Mouse (Mus musculus): ENCODE measurements at regions not wholly inside any gene's neighbourhood (a gene's known extent, or its start where the extent isn't known, plus 50 kb on each side); places are given as distances from the start of the nearest gene placed in this dataset.
A peak's percentile ranks its signal among the peaks of the same experiment; 100 is the strongest.

DNA sequence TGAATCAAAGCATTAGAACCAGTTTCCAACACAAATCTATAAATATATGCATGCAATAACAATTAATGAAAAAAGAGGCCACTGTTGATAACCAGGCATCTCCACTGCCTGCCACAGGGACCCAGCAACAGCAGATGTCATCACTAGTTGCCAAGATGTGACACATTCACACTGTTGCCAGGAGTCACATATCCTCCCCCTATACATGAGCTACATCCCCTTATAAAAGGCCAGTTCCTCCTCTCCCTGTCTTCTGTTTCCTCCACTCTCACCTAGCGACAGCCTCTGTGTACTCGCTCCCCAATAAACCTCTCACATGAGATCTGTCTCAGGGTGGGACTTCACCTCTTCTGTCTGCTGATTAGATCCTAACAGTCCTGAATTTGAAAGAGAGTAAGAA, 211.4 kb downstream of the Mreg start:
- DNase-seq (ENCODE audit: low spot score), result no peak

DNA sequence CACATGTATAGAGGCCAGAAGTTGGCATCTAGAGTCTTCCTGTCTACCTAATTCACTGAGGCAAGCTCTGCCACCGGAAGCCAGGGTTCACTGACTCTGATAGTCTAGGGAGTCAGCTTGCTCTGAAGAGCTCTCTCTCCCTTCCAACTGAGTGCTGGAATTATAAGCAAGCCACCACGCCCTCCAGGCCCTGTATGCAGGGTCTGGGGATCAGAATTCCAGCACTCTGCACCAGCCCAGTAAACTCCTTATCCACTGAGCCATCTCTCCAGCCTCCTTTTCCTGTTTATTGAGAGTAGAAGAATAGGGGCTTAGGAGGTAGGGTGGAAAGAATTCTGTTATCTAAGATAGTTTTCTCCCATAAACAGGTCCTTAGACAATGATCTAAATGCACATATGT, 215.3 kb downstream of the Mreg start:
- no peak for DNase-seq (ENCODE audit: low spot score)

DNA sequence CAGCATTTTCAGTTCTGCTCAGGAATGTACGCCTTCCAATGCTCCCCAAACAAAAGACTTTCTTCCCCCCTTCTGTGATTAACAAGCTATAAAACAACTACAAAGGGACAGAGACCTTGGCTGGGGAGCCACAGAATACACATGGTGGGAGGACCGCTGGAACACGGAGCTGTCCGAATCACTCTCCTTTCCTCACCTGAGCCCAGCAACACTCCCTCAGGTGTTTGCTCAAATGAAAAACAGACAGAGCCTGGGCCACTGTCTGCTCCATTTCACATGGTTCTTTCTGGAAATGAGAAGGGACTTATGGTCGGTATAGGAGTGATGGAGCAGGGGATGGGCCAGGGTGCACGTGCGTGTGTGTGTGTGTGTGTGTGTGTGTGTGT, 215.9 kb downstream of the Mreg start:
- DNase-seq (ENCODE audit: low spot score), result no peak

DNA sequence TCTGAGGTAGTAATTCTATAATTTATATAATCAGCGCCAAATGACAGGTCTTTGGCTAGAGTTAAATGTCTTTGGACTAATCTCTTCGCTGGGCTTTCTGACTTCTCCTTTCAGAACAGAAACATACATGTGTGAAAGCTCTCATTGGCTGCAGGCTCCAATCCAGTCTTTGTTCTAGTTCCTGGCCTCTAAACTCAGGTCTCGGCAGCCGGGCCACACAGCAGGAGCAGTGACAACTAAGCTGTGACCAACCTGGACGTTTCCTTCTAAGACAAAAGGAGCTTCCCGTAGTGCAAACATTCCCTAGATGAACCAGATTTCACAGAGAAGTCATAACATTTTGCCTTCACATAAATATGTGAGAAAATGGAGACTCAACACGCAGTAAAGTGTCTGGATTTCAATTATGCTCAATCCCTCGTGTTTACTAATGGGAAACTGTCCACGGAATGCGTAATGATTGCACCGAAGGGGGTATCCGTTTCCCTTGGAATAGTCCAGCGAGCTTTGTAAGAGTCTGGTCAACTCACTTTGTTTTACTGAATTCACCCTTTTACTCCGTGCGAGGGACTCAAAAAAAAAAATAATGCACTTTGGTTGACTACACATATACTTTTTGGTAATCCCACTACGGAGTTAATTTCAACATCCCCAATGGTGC, 216.4 kb downstream of the Mreg start:
- no peak for DNase-seq (ENCODE audit: low spot score)

DNA sequence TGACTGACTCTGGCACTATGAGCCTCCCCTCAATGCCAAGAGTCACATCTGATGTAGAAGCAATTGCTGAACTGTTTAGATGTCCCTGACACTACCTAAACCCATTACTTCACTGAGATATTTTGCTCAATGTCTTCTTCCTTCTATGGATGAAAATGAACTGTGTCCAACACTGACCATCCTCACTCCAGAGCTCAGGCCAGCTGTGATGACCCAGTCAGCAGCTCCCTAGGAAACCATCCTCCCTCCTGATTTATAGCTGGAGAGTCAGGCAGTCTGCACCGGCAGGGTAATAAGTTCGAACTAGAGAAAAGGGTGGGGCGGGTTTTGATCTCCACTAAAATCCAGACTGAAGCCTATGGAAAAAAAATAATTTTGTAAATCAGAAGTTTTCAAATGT, 221.2 kb downstream of the Mreg start:
- no peak for DNase-seq (ENCODE audit: low spot score)

DNA sequence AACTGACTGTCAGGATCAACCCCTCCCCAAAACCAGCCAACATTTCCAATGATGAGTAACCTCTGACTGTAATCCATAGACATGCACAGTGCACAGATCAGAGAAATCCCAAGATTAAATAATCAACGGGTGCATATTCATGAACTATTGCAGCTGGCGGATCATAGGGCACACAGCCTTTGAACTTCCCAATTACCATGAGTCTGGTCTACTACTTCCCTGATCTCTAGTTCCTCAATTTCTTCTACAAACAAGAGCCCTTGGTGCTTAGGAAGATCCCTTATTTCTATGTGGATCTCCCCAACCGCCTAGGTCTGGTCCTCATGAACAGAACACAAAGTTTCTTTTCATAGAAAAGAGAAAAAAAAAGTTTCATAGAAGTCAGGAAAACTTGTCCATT, 224.0 kb downstream of the Mreg start:
- DNase-seq (ENCODE audit: low spot score), result no peak

DNA sequence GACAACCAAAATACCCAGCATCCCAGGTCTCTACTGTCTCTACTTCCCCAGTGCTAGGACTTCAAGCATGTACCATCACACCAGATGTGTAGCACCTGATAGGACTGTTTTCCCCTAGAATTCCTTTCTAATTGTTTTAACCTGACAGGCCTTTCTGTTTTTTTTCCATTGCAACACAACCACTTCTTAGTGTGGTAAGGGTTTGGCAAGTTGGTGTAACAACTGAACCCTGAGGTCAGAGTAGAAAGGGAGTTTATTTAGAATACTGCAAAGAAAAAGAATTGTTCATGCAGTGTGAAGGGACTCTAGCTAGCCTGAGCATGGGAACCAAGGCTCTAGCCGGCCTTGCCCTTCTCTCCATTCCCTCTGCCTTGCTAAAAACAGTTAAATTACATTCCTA, 226.1 kb downstream of the Mreg start:
- DNase-seq (ENCODE audit: low spot score), result no peak

DNA sequence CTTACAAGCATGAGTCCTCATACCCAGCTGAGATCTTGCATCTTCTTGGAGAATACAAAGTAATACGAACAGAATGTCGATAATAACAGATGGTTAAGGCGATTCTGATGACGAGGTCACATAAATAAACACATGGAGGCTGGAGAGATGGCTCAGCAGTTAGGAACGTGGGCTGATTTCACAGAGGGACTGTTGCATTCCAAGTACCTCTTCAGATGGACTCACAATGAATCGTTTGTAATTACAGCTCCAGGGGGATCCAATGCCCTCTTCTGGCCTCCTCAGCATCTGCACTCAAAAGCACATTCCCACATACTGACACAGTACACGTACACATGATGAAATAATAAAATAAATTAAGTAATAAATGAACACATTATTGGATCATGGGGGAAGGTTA, 228.3 kb downstream of the Mreg start:
- DNase-seq (ENCODE audit: low spot score), result no peak

DNA sequence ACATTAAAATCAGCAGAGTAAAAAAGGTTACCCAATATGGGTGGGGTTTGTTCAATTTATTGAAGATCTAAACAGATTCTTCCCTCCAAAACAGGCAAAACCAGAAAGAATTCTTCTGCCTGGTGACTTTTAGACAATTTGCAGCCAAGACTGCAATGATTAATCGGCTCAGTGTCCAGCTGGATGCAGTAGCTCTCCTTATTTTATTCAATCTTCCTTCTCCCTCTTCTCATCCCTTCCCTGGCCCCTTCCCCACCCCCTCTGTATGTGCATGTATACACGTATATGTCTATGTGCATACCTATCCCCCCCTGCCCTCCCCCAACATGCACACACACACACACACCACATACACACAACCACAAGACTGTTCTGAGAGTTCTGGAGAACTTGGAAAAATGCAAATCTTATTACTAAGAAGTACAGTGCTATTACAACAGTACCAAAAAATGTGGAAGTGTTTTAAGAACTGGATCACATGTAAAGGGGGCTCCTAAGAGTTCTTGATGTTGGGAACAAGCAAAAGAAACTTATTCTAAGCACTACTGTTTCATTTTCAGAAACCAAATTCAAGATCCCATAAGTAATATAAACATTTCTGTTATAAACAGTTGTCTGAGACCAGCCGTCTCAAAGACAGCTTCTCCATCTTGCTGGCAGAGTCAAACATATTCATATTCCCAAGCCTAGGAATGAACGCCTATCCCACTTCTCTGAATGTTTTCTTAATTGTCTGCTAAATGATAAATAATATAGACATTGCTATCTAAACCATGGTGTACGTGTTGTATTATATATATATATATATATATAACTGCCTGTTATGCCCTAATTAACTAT, 229.5 kb downstream of the Mreg start:
- no peak for DNase-seq (ENCODE audit: low spot score)

DNA sequence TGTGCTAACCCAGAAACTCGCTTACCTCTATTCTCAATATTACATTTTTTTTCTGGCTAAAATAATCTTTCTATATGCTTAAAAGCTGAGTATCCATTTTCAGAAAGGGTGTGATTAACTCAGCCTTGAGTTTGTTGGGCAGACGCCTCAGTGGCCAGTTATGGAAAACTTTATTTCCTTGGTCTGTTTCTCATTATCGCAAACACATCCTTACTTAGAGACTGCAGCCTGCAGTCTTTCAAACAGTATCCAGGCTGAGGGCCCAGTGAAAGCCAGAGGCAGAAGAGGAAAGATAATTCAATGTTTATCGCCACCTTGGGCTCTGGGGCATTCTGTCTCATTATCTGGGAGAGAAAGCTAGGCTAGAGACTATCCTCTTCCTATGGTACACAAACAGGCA, 231.5 kb downstream of the Mreg start:
- no peak for DNase-seq (ENCODE audit: low spot score)

DNA sequence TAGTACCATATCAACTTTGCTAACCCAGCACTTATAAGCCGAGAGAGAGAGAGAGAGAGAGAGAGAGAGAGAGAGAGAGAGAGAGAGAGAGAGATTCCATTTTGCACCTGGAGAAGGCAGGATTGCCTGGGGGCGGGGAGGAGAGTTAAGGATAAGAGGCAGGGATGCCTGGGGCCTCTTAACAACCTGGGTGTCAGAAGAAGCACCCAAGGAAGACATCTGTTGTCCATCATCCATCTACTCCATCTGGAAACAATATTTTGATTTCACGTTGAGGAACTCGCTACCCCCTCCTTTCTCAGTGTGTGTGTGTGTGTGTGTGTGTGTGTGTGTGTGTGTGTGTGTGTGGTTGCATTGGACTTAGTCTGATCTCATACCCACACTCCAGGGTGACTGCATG, 232.8 kb downstream of the Mreg start:
- no peak for DNase-seq (ENCODE audit: low spot score)

DNA sequence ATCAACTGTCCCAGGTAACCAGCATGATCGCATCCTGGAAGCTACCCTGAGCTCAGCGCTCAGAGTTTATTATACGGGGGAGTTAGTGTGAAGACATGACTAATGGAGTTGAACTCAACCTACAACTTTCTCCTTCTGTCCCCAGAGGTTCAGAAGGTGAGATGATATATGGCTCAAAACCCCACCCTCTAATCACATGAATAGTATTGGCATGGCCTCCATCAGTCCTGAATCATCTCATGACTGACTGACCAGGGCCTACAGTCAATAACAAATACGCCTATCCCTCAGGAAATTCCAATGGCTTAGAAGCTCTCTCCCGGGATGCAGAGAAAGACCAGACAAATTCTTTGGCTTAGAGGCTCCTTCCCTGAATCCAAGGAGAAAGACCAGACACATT, 234.7 kb downstream of the Mreg start:
- no peak for DNase-seq (ENCODE audit: low spot score)

DNA sequence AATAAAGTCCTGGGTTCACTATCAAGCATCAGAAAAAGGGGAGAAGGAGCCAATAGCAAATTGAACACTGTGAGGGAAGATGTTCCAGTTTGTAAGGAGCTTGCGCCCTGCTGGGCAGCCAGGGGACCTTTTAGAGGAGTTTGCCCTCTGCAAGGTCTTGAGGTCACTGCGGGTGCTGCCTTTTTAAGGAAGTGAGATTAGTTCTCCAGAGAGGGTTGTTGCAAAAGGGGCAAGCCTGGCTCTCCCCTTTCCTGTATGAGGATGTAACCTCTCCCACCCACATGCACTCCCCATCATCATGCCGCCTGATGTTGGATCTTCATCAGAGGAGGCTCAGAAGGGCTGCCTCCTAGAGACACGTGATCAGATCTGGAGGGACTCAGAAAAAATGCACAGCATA, 237.4 kb downstream of the Mreg start:
- DNase-seq (ENCODE audit: low spot score), result no peak

DNA sequence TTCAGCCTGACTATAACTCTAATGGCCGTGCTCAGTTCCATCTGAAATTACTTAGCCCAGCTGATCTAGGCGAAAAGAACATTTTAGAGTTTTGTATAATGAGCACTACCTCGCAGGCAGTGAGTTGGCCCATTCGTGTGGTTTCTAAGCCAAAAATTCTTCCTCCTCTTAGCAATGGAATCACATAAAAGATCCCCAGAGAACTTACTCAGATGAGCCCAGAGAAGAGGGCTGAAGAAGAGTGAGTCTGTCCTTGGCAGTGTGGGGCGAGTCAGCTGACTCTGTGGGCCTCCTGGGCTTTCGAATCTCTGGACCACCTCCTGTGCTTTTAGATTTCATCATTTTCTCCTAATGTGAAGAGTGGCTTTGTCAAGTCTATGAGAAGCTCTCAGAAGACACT, 240.2 kb downstream of the Mreg start:
- peak; percentile 11 for DNase-seq (ENCODE audit: low spot score)

DNA sequence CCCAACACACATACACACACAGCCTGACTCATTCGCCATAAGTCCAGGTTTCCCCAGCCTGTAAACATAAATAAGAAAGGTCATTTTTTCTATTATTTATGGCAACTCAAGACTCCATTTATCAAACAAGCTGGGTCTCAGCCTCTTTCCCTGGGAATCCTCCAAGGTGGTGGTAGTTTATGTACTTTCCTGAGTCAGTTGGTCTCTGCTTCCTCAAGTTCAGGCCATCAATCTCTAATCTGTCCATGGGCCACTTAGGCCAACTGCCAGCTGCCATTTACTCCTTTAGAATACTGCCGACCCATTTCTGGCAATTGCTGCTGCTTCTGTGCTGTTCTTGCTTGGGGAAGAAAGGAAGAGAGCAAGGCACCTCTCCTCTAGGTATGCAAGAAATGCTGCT, 241.3 kb downstream of the Mreg start:
- DNase-seq (ENCODE audit: low spot score), result no peak

DNA sequence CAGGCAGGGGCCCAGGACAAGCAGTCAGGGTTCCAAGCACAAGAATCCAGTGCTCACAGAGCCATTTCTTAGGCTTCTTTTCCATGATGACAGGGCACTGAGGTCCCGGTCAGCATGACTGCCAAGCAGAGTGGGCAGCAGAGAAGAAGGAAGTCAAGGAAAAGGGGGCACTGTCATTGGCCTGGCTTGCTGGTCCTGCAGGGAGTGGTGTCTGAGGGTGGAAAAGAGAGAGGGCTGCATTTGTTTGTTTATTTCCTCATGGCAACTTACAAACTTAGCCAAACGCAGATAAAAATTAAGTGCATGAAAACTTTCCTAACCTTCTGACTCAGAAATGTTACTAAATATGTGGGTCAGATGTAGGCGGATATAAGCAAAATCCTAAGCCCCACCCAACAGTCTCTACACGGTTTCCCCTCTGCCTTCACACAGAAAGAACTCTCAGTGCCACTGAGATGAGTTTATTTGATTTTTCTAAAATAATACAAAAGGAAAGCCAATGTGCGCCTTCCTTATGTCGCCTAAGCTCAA, 244.5 kb downstream of the Mreg start:
- DNase-seq (ENCODE audit: low spot score), result no peak

DNA sequence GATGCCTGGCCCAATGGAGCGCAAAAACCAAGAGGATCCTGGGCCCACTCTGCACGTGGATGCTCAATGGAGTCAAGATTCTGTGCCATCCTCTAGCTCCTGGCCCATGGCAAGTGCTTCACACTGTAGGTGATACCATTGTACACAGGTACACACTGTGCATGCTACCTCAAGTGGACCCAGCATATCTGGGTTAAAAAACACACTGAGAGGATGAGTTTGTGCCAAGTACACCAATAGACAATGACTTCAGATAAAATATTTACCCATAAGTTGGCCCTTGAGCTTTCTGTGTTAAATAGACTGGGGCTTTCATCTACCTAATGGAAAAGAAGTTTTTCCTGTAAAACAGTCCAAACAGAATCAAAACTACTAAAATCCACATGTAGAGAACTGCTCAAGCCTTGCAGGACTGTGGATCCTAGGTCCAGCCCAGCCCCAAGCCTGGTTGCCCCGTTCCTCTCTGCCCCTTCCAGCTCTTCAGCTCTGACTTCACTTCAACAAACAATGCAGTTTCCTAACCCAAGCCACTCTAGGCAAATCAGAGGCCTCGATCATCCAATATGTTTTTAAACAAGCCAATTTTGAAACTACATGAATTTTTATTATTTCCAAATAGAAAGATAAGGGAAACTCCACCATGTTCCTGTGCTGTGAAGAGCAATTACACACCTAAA, 247.5 kb downstream of the Mreg start:
- DNase-seq (ENCODE audit: low spot score), result no peak

DNA sequence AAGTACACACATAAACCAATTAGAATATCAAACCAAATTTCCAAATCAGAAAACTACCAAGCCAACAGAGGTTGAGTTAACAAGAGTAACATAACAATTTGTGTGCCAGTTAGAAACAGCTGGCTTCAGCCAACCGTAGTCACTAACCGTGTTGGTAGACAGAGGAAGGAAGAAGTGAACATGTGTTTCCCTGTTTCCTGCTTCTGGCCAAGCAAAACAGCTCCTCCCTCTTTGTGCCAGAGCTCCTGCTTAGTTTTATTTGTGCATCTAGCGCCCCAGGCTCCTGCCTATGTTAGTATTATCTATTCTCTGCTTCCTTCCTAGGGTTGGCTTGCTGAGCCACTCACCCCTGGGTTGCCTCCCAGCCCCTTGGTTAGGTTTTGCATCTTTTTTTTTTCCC, 255.2 kb downstream of the Mreg start:
- no peak for DNase-seq (ENCODE audit: low spot score)

DNA sequence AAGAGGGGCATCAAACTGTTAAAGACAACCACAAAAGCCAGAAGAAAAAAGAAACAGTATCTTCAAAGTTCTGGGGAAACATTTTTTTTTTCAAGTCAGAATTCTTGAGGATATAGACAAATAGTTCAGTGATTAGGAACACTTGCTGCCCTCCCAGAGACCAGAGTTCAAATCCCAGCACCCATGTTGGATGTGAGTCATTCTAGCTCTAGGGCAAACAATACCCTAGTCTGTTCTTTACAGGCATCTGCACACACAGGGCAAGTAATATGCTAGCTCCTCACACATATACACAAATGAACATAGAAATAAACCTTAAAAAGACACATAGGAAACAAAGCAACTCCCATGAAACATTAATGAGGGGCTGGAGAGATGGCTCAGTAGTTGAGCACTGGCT, 256.8 kb downstream of the Mreg start:
- no peak for DNase-seq (ENCODE audit: low spot score)

DNA sequence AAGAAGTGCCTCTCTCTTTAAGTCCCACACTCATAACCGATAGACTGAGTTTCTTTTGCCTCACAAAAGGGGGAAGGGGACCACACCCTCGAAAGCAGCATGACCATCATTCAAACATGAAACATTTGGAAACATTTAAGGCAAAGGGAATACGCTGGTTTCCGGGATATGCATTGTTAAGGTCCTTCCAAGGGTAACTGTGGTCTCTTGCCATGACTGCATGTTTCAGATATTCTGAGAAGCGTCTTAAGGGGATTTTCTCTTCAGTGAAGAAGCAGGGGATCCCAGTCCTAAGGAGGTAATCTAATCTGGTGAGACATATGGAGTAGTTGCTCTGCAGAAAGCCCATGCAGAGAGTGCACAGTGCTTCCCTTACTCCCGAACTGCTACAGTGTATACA, 258.8 kb downstream of the Mreg start:
- DNase-seq (ENCODE audit: low spot score), result no peak

DNA sequence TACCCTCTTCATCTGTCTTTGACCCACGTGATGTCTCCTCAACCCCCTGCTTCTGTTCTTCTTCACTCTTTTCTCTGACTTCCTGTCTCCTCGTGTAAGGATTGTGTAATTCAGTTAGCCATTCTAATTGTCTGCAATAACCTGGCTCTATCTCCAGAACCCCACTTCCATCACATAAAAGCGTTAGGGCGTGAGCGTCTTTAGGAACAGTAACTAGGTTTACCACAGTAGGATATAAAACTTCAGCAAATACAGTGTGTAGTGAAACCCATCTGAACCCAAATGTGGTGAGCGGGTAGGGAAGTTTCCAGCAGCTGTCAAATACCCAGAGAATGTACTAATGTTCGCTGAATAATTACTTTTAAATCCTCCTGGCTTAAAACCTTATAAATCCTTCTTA, 262.6 kb downstream of the Mreg start:
- no peak for DNase-seq (ENCODE audit: low spot score)

DNA sequence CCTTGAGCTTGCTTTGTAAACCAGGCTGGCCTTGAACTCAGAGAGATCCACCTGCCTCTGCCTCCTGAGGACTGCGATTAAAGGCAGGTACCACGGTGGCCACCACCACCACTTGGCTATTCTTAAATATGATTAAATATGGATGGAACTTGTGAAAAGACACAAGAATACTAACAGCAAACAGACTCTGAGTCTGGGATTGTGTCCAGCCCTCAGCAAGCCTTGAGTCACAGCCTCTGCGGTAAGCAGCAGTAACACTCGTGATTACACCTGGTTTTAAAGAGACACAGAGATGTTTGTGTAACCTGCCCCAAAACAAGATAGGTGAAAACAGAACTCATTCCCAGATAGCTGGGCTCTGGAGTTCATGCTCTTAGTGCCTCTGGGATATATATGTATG, 263.4 kb downstream of the Mreg start:
- DNase-seq (ENCODE audit: low spot score), result no peak

DNA sequence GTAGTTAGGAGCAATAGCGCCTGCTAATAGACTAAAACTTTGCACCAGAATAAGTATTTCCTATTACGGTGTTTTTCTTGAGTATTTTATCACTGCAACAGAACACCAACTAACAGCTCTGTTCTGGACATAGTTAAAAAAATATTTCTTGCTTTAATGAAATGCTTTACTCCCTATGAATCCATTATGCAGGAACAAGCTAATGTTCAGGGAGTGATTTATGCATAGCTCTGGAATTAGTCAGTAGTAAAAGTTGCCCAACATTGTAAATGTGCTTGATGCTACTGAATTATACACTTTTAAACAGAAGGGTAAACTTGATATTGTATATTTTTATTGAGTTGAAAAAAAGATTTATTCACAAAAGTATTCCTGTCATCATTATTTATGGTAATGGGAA, 264.6 kb downstream of the Mreg start:
- DNase-seq (ENCODE audit: low spot score), result no peak

Measured in ovary, postnatal 36 days (tissue).